ENCODE assay signal across 9 mouse cellular contexts in the genomic region with DNA sequence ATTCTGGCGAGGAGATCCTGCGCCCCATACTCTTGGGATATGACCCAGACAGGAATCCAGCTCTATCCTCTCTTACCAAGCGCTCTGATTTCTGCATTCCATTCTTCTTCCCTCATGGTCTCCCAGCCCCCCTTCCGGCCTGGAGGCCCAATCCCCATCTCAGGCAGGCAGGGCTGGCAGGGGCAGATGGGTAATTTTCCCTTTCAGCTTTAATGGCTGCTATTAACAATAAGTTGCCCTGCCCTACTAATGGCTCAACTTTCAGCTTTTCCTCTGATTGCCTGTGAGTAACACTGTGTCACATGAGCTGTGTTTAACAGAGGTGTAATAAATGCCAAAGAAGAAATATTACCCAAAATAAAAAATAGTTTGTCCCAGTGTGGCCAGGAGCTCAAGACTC.
A peak's percentile ranks its signal among the peaks of the same experiment; 100 is the strongest.
DNase-seq lines count a peak whose midpoint lies in the region; ATAC-seq lines count a peak whose summit lies in the region.
"Had no signal": no experiment of that assay in that cellular context is flagged by ENCODE, and none has a peak within 500 bp of the region (broad histone marks: within the 10 kb centered on the region; RNA-seq: fewer than 3 reads in every experiment).

No protein-coding gene starts in this region.

- ATAC-seq in heart, embryonic 12.5 days (ENCODE audit: insufficient number of reproducible peaks, low FRiP score): no peak
- no peak for ATAC-seq in midbrain, embryonic 14.5 days (ENCODE audit: low FRiP score, low TSS enrichment)

- WGBS in heart, embryonic 12.5 days: 51% methylated on average over 4 of the region's 4 CpGs
- WGBS in midbrain, embryonic 14.5 days: 60% methylated on average over 4 of the region's 4 CpGs
- WGBS in midbrain, embryonic 10.5 days: 78% methylated on average over 4 of the region's 4 CpGs

- no peak for DNase-seq in heart, adult 8-10 months (ENCODE audit: low spot score)
- DNase-seq in midbrain, embryonic 14.5 days: no peak
- DNase-seq in midbrain, embryonic 10.5 days (ENCODE audit: low spot score): no peak
- peak; percentile 39 for DNase-seq in hindlimb bud, embryonic 11.5 days (ENCODE audit: extremely low spot score, low read depth, low spot score)
- DNase-seq in retina, embryonic 14.5 days (ENCODE audit: low spot score): peak; percentile 43
- DNase-seq in urinary bladder, postnatal 14 days (ENCODE audit: low spot score): no peak
- DNase-seq in left cerebral cortex, adult 8-10 months (ENCODE audit: low spot score in 2 of 2): no peak
- DNase-seq: layer of hippocampus, adult 9-11 months had no signal

- H3K27ac ChIP-seq in heart, embryonic 12.5 days (ENCODE audit: poor library complexity, severe bottlenecking): 0 out of 2 replicates have a peak overlapping the region, but pooled peaks have one; percentile 10
- peak overlapping the region; percentile 32; the same call in 1 of the 2 replicates for H3K27ac ChIP-seq in midbrain, embryonic 14.5 days (replicated peaks; ENCODE audit: low read depth, low read length)
- no peak overlapping the region for H3K27ac ChIP-seq in midbrain, embryonic 10.5 days (replicated peaks)

- no peaks in the 10 kb centered on the region for H3K9me3 ChIP-seq in heart, embryonic 12.5 days (replicated peaks)
- no peaks in the 10 kb centered on the region for H3K9me3 ChIP-seq in midbrain, embryonic 14.5 days (ENCODE audit: control insufficient read depth, low read length)
- no peaks in the 10 kb centered on the region for H3K9me3 ChIP-seq in midbrain, embryonic 10.5 days (replicated peaks)

- H3K4me1 ChIP-seq in heart, embryonic 12.5 days (replicated peaks): peaks cover 52% of the 10 kb centered on the region
- H3K4me1 ChIP-seq in midbrain, embryonic 14.5 days (ENCODE audit: control insufficient read depth, insufficient read depth, low read length): peaks cover 45% of the 10 kb centered on the region
- H3K4me1 ChIP-seq in midbrain, embryonic 10.5 days: peaks cover 38% of the 10 kb centered on the region

- no peaks in the 10 kb centered on the region for H3K27me3 ChIP-seq in heart, embryonic 12.5 days (replicated peaks)
- no peaks in the 10 kb centered on the region for H3K27me3 ChIP-seq in midbrain, embryonic 14.5 days (ENCODE audit: control insufficient read depth, insufficient read depth, low read length)
- no peaks in the 10 kb centered on the region for H3K27me3 ChIP-seq in midbrain, embryonic 10.5 days (ENCODE audit: low read depth, poor library complexity, severe bottlenecking)

- H3K36me3 ChIP-seq in heart, embryonic 12.5 days: no peaks in the 10 kb centered on the region
- no peaks in the 10 kb centered on the region for H3K36me3 ChIP-seq in midbrain, embryonic 14.5 days (ENCODE audit: control insufficient read depth, insufficient read depth, low read length)
- H3K36me3 ChIP-seq in midbrain, embryonic 10.5 days: no peaks in the 10 kb centered on the region

- no peak overlapping the region for H3K9ac ChIP-seq in heart, embryonic 12.5 days
- H3K9ac ChIP-seq in midbrain, embryonic 14.5 days (replicated peaks; ENCODE audit: low read length): no peak overlapping the region

- no peak overlapping the region for H3K4me2 ChIP-seq in heart, embryonic 12.5 days
- no peak overlapping the region for H3K4me2 ChIP-seq in midbrain, embryonic 14.5 days (ENCODE audit: low read length)

- H3K4me3 ChIP-seq in heart, embryonic 12.5 days: no peak overlapping the region
- no peak overlapping the region for H3K4me3 ChIP-seq in midbrain, embryonic 14.5 days (replicated peaks; ENCODE audit: low read depth, low read length)
- H3K4me3 ChIP-seq in midbrain, embryonic 10.5 days: no peak overlapping the region

Comparison
In these comparisons a context has a peak if more than half of its experiments do, and no peak if none do; other contexts are left out.
1. DNase-seq: peak in hindlimb bud, embryonic 11.5 days (single experiment) and retina, embryonic 14.5 days (single experiment); none in heart, adult 8-10 months (single experiment), midbrain, embryonic 14.5 days (single experiment), midbrain, embryonic 10.5 days (single experiment), urinary bladder, postnatal 14 days (single experiment) and left cerebral cortex, adult 8-10 months (0 of 2).